Mouse (Mus musculus) brown adipose tissue, adult 24 weeks (tissue): ENCODE data around the gene Med13l. TPM values are rescaled to one million over a fixed set of nuclear protein-coding genes. Genes with fewer than 3 reads are reported as not detected.

ENCODE experiments used
- H3K27ac ChIP-seq: fragments of 200-500 bp; replicated peaks from 2 replicates; pipeline ENCODE4 v1.5.1; 2012; ENCODE audit warnings: low read depth, mild to moderate bottlenecking, low read length
- H3K4me1 ChIP-seq: fragments of 200-500 bp; 2 replicates; pipeline ENCODE4 v1.6.1; 2012; ENCODE audit warnings: low read length, mixed read lengths; ENCODE audit not compliant: control insufficient read depth, insufficient read depth, insufficient read length
- H3K4me3 ChIP-seq: fragments of 200-500 bp; 2 replicates; pipeline ENCODE4 v1.5.1; 2012; ENCODE audit warnings: low read depth, mild to moderate bottlenecking, low read length, moderate library complexity; ENCODE audit not compliant: insufficient read depth
- polyA plus RNA-seq: library from polyadenylated mRNA; stranded (reverse); fragments of >200 nt; gene quantifications from 2 replicates; pipeline ENCODE4 v1.2.4, GENCODE M21; 2012; ENCODE audit not compliant: missing spikeins, insufficient read depth, insufficient read length

Gene Med13l
- polyA plus RNA-seq, 1 experiment = 11.4 TPM

GRCm38 (mm10) chr5:118715518-118715917 lies 155.0 kb downstream of the Med13l start:
- no peak overlapping the region for H3K27ac ChIP-seq
- peaks cover 5% of the 10 kb centered on the region for H3K4me1 ChIP-seq
- H3K4me3 ChIP-seq = no peak overlapping the region

GRCm38 (mm10) chr5:118716295-118717271 lies 156.1 kb downstream of the Med13l start:
- H3K4me3 ChIP-seq = no peak overlapping the region
- no peak overlapping the region for H3K27ac ChIP-seq
- H3K4me1 ChIP-seq = peaks cover 4% of the 10 kb centered on the region; the same call in 1 of the 2 replicates

GRCm38 (mm10) chr5:118717456-118717855 lies 157.0 kb downstream of the Med13l start:
- Histone ChIP-seq H3K27ac (no peak overlapping the region), H3K4me1 (peaks cover 4% of the 10 kb centered on the region; the same call in 1 of the 2 replicates), H3K4me3 (no peak overlapping the region)

- peaks cover 4% of the 10 kb centered on the region; the same call in 1 of the 2 replicates for H3K4me1 ChIP-seq
- no peak overlapping the region for H3K27ac ChIP-seq
- H3K4me3 ChIP-seq = no peak overlapping the region
Observed at GRCm38 (mm10) chr5:118718070-118718469, 157.6 kb downstream of the Med13l start.

GRCm38 (mm10) chr5:118721416-118721815 lies 160.9 kb downstream of the Med13l start:
- H3K4me1 ChIP-seq = peaks cover 4% of the 10 kb centered on the region; the same call in 1 of the 2 replicates
- no peak overlapping the region for H3K27ac ChIP-seq
- no peak overlapping the region for H3K4me3 ChIP-seq

- no peak overlapping the region for H3K27ac ChIP-seq
- no peak overlapping the region for H3K4me3 ChIP-seq
- H3K4me1 ChIP-seq = peaks cover 4% of the 10 kb centered on the region; the same call in 1 of the 2 replicates
Observed at GRCm38 (mm10) chr5:118721848-118722247, 161.4 kb downstream of the Med13l start.

- Histone ChIP-seq H3K4me3 (no peak overlapping the region), H3K4me1 (peaks cover 4% of the 10 kb centered on the region; the same call in 1 of the 2 replicates), H3K27ac (no peak overlapping the region)
Observed at GRCm38 (mm10) chr5:118722456-118722855, 162.0 kb downstream of the Med13l start.

- H3K4me1 ChIP-seq = peaks cover 2% of the 10 kb centered on the region; the same call in 1 of the 2 replicates
- no peak overlapping the region for H3K27ac ChIP-seq
- H3K4me3 ChIP-seq = no peak overlapping the region
Observed at GRCm38 (mm10) chr5:118725425-118725824, 164.9 kb downstream of the Med13l start.

- Histone ChIP-seq H3K27ac (no peak overlapping the region), H3K4me1 (peaks cover 2% of the 10 kb centered on the region; the same call in 1 of the 2 replicates), H3K4me3 (no peak overlapping the region)
Observed at GRCm38 (mm10) chr5:118725886-118726505, 165.5 kb downstream of the Med13l start.

- H3K27ac ChIP-seq = no peak overlapping the region
- no peaks in the 10 kb centered on the region for H3K4me1 ChIP-seq
- no peak overlapping the region for H3K4me3 ChIP-seq
Observed at GRCm38 (mm10) chr5:118727336-118727735, 166.9 kb downstream of the Med13l start.

- no peak overlapping the region for H3K4me3 ChIP-seq
- no peak overlapping the region for H3K27ac ChIP-seq
Observed at GRCm38 (mm10) chr5:118732221-118732620, 171.7 kb downstream of the Med13l start.

GRCm38 (mm10) chr5:118732651-118733050 lies 172.2 kb downstream of the Med13l start:
- Histone ChIP-seq H3K4me3 (no peak overlapping the region), H3K4me1 (no peaks in the 10 kb centered on the region), H3K27ac (no peak overlapping the region)

More at GRCm38 (mm10) chr5:118732221-118732620, 171.7 kb downstream of the Med13l start:
- no peaks in the 10 kb centered on the region for H3K4me1 ChIP-seq

GRCm38 (mm10) chr5:118733566-118733965 lies 173.1 kb downstream of the Med13l start:
- Histone ChIP-seq H3K27ac (no peak overlapping the region), H3K4me3 (no peak overlapping the region)

GRCm38 (mm10) chr5:118734455-118734854 lies 174.0 kb downstream of the Med13l start:
- Histone ChIP-seq H3K4me3 (no peak overlapping the region), H3K27ac (no peak overlapping the region), H3K4me1 (no peaks in the 10 kb centered on the region)

More at GRCm38 (mm10) chr5:118733566-118733965, 173.1 kb downstream of the Med13l start:
- no peaks in the 10 kb centered on the region for H3K4me1 ChIP-seq

- H3K4me3 ChIP-seq = no peak overlapping the region
- H3K27ac ChIP-seq = no peak overlapping the region
- H3K4me1 ChIP-seq = no peaks in the 10 kb centered on the region
Observed at GRCm38 (mm10) chr5:118735738-118736137, 175.3 kb downstream of the Med13l start.
